Mouse (Mus musculus): ENCODE measurements around the gene Zfp931.
"Not testable (repeated sequence)": the region's sequence is repeated elsewhere in the genome, so short reads cannot be mapped to it uniquely, and the experiment has no call there.

Zfp931 gene

DNA sequence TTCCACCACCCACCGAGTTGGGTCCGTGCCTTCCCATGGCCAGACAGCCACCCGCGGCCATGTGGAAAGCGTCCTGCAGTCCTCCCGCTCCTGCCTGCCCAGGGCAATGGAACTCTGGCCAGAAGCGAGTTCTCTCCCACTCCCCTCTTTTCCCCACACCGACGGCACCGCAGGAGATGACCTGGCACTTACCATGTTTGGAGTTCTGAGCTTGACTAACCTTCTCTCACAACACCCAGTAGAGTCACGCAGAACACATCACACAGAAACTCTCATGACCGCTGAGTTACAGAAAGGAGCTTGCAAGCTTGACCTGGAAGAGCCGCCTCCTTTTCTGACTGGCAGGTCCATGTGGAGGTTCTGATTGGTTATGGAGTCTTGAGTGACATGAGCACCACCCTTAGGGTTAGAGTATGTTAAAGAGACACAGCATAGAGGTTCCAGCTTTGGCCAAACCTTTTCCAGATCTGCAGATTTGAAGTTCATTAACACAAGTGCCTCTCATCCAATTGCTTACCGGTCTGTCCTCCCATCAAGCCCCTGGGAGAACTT, at the start of gene Zfp931:
Gene Zfp931, minus strand, starts transcription at position 311 of the 552 bp plus-strand sequence.
- not testable (repeated sequence) for DNase-seq (ENCODE audit: low read depth)

DNA sequence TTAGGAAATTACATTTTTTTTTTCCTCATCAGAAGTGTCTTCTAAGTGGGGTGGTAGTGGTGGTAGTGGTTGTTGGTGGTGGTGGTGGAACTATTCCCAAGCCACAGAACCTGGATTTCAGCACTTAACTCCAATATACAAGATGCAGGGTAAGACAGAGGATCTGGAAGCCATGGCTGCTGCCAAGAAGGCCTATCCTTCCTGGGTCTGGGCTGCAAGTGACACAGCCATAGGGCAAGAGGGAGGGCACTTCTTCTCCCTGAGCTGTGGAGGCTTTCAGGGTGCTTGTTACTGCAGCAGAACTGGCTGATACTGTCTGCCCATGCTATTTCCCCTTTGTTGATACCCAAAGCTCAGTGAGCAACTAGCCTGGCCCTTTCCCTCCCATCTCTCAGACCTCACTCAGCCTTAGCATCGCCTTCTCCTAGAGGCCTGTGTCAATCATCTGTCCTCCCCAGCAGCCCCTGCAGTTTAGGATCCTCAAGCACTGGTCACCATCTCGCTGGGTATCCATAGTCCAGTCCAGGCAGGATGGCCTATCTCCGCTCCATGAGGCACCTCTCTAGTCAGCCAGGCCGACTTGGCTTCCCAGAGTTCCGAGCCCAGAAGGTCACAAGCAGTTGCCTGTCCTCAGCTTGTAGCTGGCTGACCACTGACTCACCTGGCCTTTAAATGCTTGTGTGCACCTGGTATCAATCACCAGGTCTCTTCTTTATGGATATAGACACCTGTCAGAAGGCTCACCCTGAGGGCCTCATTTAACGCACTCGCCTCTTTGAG, 48.0 kb upstream of the Zfp931 start:
- DNase-seq (ENCODE audit: low read depth) = no peak

DNA sequence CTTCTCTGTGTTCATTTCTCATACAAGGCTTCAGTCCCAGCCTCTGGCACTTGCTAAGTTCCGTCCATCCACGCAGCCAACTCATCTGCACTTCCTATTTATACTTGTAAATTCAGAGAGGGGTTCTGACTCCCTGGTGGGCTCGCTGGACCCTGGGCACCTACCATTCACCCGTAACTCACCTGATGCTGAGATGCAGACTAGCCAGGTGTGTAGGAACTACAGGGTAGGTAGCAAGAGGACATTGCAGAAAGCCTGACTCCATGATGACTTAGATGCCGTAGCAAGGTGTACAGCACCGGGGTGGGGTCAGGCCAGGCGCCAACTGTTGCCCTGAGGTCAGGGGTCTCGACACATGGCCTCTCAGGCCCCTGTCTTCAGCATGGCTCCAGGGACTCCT, 47.2 kb upstream of the Zfp931 start:
- no peak for DNase-seq (ENCODE audit: low read depth)

DNA sequence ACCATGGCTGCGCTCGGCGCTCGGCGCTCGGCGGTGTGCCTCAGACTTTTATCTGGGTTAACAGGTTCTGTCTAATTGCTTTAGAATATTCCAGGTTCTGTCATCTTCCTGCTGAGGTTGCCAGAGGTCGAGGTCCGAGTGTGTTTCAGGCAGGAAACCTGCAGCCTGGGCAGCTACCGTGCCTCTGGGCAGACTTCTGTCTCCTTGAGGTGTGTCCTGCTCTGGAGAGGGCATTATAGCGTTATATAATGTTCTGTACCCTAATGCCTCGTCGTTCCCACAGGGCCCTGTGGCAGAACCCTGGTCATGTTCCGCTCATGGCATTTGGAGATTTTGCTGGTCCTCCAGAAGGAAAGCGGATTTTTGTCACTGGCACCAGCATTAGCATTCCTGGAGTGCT, 45.2 kb upstream of the Zfp931 start:
- no peak for DNase-seq (ENCODE audit: low read depth)

DNA sequence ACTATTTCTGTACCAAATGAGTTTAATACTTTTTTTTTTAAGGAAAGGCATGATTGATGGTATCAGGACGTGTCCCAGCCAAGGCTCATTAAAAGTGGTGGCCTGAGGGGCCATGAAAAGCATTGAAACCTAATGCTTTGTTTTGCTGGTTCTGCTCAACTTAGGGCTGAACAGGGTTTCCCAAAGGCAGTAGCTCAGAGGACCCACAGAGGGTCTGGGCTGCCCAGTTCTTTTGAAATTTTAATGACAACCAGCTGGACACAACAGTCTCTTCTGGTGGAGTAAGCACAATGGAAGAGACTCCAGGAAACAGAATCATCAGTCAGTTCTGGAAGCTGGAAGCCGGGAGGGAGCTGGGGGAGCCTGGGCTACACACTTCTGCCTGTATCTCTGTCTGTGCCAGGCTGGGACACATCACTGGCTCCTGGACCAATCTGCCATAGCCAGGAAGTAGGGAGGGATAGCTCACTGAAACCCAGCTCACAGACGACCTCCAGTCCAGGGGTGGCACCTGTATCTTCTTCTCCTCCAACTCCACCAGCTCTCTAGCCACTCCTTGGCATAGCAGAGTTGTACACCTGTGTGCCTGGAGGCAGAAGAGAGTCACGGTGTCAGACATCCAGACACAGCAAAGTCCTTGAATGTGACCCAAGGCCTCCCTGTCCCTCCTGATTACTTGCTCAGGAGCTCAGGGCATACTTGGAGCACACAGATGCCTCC, 43.8 kb upstream of the Zfp931 start:
- no peak for DNase-seq (ENCODE audit: low read depth)

DNA sequence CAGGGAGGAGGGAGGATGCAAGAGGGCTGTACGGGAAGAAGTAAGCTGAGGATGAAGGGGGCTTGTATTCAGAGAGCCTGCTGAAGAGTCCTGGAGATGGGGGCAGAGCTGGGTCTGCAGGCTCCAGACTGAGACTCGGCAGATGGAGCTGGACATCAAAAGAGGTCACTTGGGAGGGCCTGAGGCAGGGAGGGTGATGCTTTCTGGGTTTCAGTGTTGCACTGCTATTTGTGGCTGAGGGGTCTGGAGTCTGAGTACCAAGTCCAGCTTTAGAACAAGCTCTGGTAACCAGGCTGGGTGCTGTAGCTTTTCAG, 43.1 kb upstream of the Zfp931 start:
- no peak for DNase-seq (ENCODE audit: low read depth)

DNA sequence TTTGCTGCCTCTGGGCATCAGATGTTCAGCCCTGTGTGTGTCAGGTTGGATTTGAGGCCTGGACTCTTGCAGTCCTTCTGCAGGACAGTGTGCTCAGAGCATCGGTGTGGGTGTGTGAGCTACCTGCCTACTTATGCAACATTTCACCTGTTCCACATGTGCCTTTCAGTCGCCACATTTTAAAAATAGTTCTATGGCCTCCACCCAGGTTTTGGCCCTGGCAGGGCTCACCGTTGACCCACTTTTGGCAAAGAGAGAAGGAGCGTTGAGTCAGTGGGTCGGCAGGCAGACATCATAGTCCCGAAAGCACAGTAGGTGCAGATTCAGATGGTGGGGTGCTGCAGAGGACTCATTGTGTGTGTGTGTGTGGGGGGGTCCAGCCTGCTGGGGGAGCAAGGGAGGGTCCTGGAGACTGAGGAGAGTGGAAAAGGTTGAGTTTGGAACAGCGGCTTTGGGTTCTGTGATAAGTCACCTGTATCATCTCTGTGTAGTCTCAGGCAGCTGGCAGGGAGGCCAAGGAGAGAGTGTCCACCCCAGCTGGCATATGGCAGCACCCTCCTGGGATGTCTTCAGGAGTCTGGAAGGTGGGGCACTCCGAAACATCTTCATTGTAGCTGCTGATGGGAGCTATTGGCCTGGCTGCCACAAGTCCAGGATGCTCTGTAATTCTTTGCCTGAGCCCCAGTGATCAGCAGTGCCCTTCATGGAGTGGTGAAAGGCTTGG, 42.5 kb upstream of the Zfp931 start:
- no peak for DNase-seq (ENCODE audit: low read depth)

DNA sequence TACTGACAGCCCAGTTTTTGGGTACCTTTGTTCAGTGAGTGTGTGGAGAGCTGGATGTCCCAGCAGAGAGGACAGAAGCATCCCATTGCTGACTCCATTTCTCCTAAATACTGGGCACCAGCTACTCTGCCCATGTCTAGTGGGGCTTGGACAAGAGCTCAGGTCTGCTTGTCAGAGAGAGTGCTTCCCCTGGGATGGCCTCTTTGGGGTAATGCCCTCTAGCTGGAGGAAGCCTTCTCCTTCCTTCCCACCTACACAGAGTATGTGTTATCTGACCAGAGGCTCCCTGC, 42.0 kb upstream of the Zfp931 start:
- no peak for DNase-seq (ENCODE audit: low read depth)

DNA sequence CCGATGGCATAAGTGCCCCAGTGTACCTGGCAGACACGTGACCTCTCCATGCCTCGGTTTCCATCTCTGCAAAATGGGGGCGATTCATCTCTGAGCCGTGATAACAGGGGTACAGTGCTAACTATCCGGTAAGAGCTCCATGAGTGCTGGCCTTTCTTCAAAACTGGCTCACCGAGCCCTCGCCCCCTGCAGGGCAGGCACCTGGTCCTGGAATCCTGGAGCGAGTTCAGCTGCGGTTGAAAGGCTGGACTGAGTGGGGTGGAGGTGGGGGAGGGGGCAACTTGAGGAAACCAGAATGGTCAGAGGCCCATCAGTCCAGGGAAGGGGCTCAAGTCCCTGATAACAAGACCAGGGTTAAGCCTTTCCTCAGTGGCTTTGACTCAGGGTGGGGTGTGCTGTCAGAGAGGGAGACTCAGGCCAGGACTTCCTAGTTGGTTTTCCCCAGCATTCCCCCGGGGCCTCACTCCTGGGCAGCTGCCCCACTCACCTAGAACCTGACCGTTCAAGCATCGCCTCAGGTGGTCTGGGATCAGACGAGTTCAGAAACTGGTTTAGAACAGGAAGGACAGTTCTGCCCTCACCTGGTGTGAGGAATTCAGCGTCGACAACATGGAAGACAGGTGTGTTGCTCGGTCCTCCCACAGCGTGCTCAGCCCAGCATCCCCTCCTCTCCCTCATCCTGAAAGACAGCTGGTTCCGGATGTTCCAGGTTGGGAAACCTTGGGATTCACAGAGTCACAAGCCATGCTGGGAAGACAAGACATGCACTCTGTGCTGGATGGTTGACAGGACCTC, 41.5 kb upstream of the Zfp931 start:
- DNase-seq (ENCODE audit: low read depth) = no peak

DNA sequence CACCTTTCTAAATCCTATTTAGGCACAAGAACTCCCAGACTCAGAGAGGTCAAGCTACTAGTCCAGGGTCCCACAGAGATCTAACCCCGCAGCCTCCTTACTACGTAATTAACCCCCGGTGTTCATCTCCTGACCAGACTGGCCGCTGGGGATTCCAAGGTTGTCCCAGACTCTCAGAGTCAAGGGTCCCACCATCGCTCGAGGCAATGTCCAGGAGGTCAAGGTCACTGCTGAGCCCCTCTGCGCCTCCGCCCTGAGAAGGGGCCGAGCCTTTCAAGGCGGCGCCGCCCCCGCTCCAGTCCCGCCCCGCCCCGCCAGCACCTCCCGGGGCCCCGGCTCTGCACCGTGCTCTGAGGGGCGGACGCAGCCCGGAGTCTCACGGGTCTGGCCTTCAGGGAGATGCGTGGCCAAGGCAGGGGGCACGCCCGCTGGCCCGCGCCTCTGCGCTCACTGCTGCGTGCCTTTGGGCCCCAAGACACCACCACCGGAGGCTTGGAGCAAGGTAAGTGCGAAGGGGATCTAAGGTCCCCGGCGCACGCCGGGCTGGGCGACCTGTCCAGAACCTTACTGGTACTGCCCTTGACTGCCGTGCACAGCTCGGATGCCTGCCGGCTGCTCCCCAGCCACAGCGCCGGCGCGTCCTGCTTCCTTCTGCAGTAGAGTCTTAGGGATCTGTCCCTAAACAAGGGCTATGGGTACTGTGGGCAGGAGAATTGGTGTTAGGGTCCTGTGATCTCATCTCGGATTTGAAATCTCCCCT, 40.7 kb upstream of the Zfp931 start, which contains the start of gene Phactr3:
Gene Phactr3, plus strand, starts transcription at position 175 of the 760 bp plus-strand sequence.
- no peak for DNase-seq (ENCODE audit: low read depth)

DNA sequence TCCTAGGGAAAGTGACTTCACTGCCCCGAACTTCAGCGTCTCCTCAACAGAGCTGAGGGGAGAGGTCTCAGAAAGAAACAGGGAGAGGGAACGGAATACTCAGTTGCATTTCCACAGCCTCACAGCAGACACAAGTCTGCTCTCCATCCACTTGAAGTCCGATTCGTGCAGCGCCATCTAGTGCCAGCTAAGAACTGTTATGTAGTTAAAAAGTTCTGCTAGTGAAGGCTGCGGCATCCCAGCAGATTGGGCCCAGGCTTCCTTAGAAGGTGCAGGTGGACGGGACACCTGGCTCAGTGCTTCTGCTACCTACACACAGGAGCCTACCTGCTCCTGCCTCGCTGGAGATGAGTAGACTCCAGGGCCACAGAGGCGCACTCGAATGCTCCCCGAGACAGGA, 39.7 kb upstream of the Zfp931 start:
- peak; percentile 75 for DNase-seq (ENCODE audit: low read depth)

DNA sequence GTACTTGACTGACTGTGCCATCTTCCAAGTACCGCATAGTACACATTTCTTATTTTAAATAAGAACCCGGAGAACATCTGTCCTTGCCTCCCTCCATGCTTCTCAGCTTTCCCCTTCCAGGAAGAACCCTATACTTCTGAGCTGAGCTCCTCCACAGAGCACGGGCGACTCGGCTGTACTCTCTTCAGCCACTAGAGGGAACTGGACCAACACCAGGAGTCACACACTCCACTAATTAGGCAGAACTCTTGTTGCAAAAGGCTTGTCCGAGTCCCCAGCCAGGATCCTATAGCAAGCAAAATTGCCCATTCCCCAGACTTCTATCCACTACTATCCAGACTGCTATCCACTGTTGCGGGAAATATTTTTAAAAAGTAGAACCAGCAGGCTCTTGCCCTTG, 23.7 kb upstream of the Zfp931 start:
- peak; percentile 55 for DNase-seq (ENCODE audit: low read depth)

DNA sequence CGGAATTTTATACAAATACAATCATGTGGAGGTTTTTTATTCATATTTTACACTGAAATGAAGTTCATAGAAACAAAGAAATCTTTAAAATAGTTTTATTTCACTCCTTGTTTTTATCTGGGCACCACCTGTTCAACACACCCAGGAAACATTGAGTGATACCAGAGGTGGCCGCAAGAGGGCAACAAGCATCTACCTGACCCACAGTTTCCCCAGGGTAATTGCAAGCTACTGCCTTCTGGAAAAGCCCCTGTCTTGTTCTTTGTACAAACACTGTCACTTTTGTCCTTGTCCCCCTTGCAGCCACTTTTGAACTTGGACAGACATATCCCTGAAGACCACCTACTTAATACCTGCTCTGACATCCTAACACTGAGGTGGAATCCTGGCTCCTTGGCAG, 19.7 kb upstream of the Zfp931 start:
- DNase-seq (ENCODE audit: low read depth) = peak; percentile 41

DNA sequence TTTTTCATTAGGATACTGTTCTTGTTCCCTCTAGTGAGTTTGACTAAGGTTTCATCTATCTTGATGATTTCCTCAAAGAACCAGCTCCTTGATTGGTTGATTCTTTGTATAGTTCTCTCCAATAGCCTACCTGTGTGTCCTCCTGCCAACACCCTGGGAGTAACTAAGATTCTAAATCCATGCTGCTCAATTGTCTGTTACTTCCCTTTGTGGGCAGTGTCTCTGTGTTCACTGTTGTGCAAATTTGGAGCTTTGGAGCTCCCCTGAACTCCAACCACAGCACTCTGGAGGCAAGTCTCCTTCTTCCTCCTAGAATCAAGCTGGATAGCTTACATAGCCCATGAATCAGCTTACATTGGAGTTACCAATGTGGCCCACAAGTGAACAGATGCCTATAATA, 11.3 kb upstream of the Zfp931 start:
- DNase-seq (ENCODE audit: low read depth) = no peak

DNA sequence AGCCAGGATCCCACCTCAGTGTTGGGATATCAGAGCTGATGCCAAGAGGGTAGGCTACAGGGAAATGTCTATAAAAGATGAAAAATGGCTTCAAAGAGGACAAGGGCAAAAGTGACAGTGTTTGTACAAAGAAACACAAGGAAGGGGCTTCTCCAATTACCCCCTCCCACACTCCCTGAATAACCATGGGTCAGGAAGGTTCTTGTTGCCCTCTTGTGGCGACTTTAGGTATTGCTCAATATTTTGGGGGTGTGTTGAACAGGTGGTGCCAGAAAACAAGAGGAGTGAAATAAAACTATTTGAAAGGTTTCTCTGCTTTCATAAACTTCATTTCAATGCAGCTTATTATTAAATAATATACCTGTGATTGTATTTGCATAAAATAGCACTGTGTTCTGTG, 20.1 kb downstream of the Zfp931 start:
- DNase-seq (ENCODE audit: low read depth) = peak; percentile 52

DNA sequence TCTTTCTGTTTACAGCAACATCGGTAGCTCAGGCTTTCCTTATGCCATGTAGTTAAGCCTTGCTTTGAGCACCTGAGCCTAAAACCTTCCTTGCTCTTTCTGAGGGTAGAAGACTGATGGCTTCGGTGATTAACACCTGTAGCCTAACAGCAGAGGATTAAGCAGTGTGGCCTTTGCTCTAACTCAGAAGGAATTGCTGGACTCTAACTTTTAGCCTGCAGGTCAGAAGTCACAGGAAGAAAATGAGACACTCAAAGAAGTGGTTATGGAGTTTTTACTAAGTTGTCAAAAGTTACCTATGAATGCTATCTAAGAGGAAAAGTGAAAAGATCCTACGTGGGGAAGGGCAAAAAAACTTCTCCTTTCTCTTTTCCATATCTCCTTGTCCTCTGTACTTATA, 50.7 kb downstream of the Zfp931 start:
- not testable (repeated sequence) for DNase-seq (ENCODE audit: low read depth)

DNA sequence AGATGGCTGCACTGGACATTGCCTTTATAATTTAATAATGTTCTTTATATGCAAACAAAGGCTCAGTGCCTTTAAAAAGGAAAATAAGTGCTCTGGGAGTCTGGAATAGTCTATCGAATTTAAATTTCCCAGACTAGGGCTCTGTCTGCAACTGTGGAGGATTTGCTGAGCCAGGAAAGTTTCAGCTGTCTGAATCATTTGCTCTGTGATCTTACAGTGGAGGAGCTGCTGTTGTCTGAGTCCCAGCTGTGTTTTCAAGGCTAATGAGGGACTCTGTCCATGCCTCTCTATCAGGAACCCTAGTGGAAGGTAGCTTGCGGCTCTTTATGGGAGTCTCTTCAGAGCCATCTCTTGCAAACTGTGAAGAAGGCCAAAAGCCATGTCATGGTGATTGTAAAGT, 54.4 kb downstream of the Zfp931 start:
- not testable (repeated sequence) for DNase-seq (ENCODE audit: low read depth)

DNA sequence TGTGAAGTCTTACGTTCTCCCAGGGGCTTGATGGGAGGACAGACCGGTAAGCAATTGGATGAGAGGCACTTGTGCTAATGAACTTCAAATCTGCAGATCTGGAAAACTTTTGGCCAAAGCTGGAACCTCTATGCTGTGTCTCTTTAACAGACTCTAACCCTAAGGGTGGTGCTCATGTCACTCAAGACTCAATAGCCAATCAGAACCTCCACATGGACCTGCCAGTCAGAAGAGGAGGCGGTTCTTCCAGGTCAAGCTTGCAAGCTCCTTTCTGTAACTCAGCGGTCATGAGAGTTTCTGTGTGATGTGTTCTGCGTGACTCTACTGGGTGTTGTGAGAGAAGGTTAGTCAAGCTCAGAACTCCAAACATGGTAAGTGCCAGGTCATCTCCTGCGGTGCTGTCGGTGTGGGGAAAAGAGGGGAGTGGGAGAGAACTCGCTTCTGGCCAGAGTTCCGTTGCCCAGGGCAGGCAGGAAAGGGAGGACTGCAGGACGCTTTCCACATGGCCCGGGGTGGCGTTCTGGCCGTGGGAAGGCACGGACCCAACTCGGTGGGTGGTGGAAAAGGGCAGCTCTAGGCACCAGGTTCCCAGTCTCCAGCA, 55.2 kb downstream of the Zfp931 start, which contains the start of gene Zfp971:
Gene Zfp971, plus strand, starts transcription at position 274 of the 601 bp plus-strand sequence.
- DNase-seq (ENCODE audit: low read depth) = peak; percentile 60

DNA sequence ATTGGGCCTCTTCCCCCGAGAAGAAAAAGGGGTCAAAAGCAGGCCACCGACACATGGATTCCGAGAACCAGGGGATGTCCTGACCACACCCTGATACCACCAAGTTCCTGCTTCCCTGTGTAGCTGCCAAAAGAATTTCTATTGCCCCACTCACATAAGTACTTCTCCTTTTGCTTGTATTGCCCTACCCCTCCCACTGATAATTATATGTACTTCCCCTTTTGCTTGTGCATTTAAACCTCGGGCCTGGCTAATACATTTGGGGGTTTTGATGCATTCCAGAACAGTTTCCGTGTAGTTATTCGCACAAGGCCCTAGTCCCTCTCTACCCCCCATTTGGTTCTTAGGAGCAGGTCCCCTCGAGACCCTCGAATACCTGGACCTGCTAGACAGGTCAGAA, 57.5 kb downstream of the Zfp931 start:
- peak; percentile 96 for DNase-seq (ENCODE audit: low read depth)

DNA sequence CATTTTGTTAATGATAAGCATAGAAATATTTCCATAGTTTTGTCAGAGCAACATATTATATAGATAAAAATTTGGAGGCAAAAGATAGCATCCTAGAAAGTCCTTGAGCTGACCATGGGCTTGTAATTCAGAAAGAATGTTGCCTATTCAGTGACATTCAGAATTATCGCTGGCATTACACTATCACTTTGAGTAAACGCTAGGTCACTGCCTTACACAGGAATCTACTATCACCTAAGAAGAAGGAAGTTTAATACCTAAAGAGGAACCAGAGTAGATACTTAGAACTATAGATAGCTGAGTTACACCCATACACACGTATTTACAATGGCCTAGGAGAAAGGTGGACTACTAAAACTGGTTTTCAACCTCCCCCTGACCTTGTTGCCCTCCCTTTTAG, 58.8 kb downstream of the Zfp931 start:
- DNase-seq (ENCODE audit: low read depth) = not testable (repeated sequence)

Measured in 416B (cell line).